Mouse (Mus musculus) gastrocnemius, postnatal 14 days (tissue): ENCODE measurements around the gene Rcsd1. TPM values are rescaled to one million over a fixed set of nuclear protein-coding genes. Genes with fewer than 3 reads are reported as not detected.
"Not testable (repeated sequence)": the region's sequence is repeated elsewhere in the genome, so short reads cannot be mapped to it uniquely, and the experiment has no call there.

Source experiments
- DNase-seq: peaks from one replicate; pipeline ENCODE4 v3.0.0; 2021; ENCODE audit warnings: mixed read lengths
- intact Hi-C: fragments of 180-260 bp; cut with DNase I; formaldehyde crosslinking; loops from one replicate; pipeline ENCODE4 v1.15.1; 2025; ENCODE audit warnings: low total_unique reads
- total RNA-seq, 2 experiments: library from RNA; stranded (reverse); gene quantifications; 2 replicates each; pipeline ENCODE4 v1.2.3; 2021

Gene Rcsd1
- total RNA-seq, 2 experiments from 2014 or later, result 117 to 125 TPM

GRCm38 (mm10) chr1:165696870-165697269 is 12.7 kb downstream of the Rcsd1 start:
- intact Hi-C loops, result no loop called here
- DNase-seq, result no peak

- DNase-seq, result no peak
- intact Hi-C loops, result no loop called here
These were observed 13.5 kb downstream of the Rcsd1 start for GRCm38 (mm10) chr1:165696040-165696439.

GRCm38 (mm10) chr1:165695392-165696014 is 14.1 kb downstream of the Rcsd1 start:
- intact Hi-C loops, result no loop called here
- DNase-seq, result no peak

GRCm38 (mm10) chr1:165693856-165694255 is 15.7 kb downstream of the Rcsd1 start:
- intact Hi-C loops, result no loop called here
- DNase-seq, result no peak

- peak; percentile 47 for DNase-seq
- intact Hi-C loops, result no loop called here
These were observed 18.0 kb downstream of the Rcsd1 start for GRCm38 (mm10) chr1:165691516-165691915.

GRCm38 (mm10) chr1:165689845-165690244 is 19.7 kb downstream of the Rcsd1 start:
- no peak for DNase-seq
- intact Hi-C loops, result no loop called here

GRCm38 (mm10) chr1:165687861-165688260 is 21.7 kb downstream of the Rcsd1 start:
- intact Hi-C loops, result no loop called here
- no peak for DNase-seq

GRCm38 (mm10) chr1:165686963-165687362 is 22.6 kb downstream of the Rcsd1 start:
- intact Hi-C loops, result no loop called here
- DNase-seq, result no peak

GRCm38 (mm10) chr1:165686349-165686748 is 23.2 kb downstream of the Rcsd1 start:
- DNase-seq, result no peak

GRCm38 (mm10) chr1:165684261-165685203 is 25.0 kb downstream of the Rcsd1 start:
- intact Hi-C loops, result no loop called here
- no peak for DNase-seq

More at GRCm38 (mm10) chr1:165686349-165686748, 23.2 kb downstream of the Rcsd1 start:
- intact Hi-C loops, result no loop called here

- intact Hi-C loops, result no loop called here
- DNase-seq, result no peak
These were observed 27.3 kb downstream of the Rcsd1 start for GRCm38 (mm10) chr1:165682056-165682853.

- intact Hi-C loops, result no loop called here
- DNase-seq, result no peak
These were observed 28.3 kb downstream of the Rcsd1 start for GRCm38 (mm10) chr1:165681045-165681794.

- intact Hi-C loops, DNase-seq: not testable (repeated sequence)
These were observed 29.5 kb downstream of the Rcsd1 start for GRCm38 (mm10) chr1:165680086-165680485.

- no peak for DNase-seq
- intact Hi-C loops, result no loop called here
These were observed 29.9 kb downstream of the Rcsd1 start for GRCm38 (mm10) chr1:165679618-165679997.

- intact Hi-C loops, result no loop called here
- DNase-seq, result no peak
These were observed 30.5 kb downstream of the Rcsd1 start for GRCm38 (mm10) chr1:165678861-165679617.

- DNase-seq, result peak; percentile 66
These were observed 32.0 kb downstream of the Rcsd1 start for GRCm38 (mm10) chr1:165677558-165677957.

GRCm38 (mm10) chr1:165676993-165677392 is 32.6 kb downstream of the Rcsd1 start:
- DNase-seq, result peak; percentile 65
- intact Hi-C loops, result no loop called here

More at GRCm38 (mm10) chr1:165677558-165677957, 32.0 kb downstream of the Rcsd1 start:
- intact Hi-C loops, result no loop called here

GRCm38 (mm10) chr1:165675167-165675566 is 34.4 kb downstream of the Rcsd1 start:
- DNase-seq, result no peak
- intact Hi-C loops, result no loop called here
